Mouse (Mus musculus): ENCODE data around the gene Atp6ap1.

Gene Atp6ap1

DNA sequence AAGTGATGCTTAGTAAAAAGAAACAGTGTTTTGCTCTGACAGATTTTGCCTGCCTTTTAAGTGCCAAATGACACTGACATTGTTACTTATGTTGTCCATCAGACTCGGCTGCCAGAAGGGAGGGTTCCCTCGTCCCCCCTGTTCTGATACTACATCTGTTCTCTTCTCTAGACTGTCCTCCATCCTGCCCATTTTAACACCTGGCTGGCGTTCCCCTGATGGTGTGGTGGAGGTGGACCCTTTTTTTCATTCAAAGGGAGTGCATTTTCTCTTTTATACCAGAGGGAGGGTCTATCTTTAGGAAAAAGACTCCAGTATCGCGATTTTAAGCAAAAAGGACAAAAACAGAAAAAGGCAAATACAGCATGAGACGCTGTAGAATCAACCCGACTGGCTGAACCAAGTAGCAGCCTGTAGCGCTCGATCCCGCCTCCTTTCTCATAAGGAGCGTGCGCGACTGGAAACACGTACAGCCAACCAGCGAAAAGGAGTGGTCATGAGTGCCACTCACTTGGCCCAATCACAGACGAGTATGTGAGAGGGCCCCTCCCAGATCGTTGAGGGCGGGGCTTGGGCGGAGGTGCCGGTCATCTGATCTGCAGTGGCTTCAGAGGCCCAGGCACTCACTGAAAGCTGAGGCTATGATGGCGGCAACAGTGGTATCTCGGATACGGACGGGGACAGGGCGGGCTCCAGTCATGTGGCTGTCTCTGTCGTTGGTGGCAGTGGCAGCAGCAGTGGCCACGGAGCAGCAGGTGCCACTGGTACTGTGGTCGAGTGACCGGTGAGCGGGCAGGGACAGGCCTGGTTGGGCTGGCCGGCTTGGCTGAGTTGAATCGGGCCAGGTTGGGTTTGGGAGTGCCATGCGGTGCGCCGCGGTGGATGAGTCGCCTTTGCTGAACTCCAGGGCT is at the start of gene Atp6ap1:
Gene Atp6ap1 (plus strand): TSS at position 560 of the 911 bp plus-strand sequence.
- peak; percentile 95 for DNase-seq (ENCODE audit: low spot score)

DNA sequence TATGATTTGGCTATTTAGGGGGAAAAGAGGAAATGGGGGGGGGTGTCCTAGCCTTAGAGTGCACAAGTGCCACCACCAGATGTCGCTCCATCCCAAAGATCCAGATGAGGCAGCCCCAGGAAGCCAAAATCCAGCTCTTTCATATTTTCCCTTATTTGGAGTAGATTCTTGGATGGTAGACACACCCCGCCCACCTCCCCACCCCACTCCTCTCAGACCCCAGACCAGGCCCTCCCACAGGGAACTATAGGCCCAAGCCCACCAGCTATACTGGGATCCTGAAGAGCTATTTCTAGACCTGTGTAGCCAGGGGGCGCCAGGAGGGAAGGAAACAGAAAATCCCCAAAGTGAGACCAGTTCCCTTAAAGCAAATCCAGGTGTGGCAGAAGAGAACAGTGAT is 48.2 kb upstream of the Atp6ap1 start:
- DNase-seq (ENCODE audit: low spot score): peak; percentile 79

DNA sequence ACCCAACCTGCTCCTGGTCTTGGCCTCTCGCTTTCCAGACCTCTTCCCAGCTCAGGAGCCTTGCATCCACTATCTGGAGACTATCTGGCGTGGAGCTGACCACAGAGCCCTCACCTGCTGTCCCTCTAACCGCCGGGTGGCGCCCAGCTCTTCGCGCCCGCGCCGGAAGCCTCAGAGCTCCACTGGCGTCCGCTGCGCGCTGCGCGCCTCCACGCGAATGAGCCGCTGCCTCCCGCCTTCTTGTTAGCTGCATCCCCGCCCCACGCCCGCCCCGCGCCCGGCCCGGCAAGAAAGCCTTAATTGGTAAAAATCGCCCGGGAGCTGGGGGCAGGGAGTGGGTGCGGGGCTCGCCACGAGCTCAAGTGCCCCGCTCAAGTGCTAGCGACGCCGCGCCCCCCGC is 47.3 kb upstream of the Atp6ap1 start, which contains the start of gene Flna:
Gene Flna (minus strand): TSS at position 206 of the 400 bp plus-strand sequence.
- peak; percentile 75 for DNase-seq (ENCODE audit: low spot score)

DNA sequence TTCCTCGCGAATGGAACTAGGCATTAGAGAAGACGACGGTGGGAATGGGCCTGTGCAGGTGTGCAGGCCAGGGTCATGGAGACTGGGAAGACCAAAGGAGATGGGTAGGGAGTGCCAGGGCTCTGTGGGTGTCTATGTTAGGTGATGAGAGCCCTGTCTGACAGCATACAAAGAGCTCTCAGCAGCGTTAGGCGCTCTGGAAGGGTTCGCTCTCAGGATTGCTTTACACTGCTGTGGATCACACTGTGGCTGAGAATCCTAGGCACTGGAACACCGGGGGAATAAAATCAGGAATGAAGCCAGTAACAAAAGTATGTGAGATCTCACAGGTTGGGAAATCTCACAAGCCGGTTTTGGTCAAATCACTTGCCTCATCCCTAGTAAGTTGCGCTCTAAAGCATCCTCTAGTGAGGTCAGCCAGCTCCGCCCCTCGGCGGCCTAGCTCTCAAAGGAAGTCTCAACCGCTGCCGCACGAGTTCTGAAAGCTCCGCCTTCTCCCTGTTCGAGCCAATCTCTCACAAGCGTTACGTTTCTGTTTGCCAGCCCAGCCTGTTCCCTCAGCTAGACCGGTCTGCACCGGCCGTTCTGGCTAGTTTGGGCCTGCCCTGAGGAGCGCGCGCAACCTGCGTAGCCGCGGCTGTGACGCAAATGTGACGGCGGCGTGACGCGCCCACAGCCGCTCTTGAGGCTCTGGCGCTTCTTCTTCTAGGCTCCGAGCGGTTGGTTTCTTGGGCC is 42.6 kb upstream of the Atp6ap1 start, which contains the start of gene Emd:
Gene Emd (plus strand): TSS at position 535 of the 735 bp plus-strand sequence.
- peak; percentile 84 for DNase-seq (ENCODE audit: low spot score)

DNA sequence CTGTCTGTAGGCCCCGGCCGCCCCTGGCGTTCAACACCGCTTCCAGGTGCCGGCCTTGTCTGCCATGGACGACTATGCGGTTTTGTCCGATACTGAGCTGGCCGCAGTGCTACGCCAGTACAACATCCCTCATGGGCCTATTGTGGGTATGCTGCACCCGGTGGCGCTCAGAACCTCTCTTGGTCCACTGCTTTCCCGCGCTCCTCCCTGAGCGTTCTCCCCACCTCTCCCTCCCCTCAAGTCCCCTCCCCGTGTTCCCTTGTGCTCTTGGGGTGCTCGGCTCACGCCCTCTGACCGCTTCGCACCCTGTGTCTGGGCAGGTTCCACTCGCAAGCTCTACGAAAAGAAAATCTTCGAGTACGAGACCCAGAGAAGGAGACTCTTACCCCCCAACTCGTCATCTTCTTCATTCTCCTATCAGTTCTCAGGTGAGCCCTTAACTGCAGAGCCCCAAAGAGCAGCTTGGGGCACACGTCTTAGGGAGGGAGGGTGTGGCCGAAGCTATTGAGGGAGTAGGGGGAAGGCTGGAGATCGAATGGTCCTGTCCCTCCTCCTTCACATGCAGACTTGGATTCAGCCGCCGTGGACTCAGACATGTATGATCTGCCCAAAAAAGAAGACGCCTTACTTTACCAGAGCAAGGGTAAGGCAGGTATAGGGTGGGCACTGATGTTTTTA is 41.9 kb upstream of the Atp6ap1 start:
- DNase-seq (ENCODE audit: low spot score): no peak

DNA sequence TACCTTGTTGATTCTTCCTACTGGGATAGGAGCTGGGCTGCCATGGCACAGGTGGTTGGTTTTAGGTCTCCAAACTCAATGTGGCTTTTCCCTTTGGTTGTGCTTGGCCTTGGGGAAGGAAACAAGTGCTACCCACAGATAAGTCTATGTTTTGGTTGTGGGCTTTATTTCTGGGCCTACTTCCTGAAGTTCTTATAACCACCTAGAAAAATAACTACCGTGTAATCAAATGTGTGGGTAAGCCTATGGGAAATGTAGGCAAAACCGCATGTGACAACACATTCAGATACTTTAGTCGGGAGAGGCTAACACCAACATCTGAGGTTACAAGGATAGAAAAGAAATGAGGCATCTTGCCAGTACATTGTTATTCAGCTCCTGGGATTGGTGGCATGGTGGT is 39.2 kb upstream of the Atp6ap1 start:
- DNase-seq (ENCODE audit: low spot score): no peak

DNA sequence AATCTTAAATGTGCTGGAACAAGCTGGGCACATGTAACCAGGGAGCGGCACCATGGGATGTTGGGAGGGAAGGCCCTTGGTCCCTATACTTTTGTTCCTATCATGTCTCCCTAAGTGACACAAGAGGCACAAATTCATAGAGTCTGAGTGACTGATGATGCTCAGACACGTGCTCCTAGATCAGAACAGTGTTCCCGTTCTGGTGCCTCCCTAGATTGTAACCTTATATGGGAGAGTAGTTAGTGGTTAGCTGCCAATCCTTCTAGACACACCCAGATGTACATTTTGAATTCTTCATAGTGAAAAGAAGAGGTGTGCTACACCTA is 27.2 kb upstream of the Atp6ap1 start:
- no peak for DNase-seq (ENCODE audit: low spot score)

DNA sequence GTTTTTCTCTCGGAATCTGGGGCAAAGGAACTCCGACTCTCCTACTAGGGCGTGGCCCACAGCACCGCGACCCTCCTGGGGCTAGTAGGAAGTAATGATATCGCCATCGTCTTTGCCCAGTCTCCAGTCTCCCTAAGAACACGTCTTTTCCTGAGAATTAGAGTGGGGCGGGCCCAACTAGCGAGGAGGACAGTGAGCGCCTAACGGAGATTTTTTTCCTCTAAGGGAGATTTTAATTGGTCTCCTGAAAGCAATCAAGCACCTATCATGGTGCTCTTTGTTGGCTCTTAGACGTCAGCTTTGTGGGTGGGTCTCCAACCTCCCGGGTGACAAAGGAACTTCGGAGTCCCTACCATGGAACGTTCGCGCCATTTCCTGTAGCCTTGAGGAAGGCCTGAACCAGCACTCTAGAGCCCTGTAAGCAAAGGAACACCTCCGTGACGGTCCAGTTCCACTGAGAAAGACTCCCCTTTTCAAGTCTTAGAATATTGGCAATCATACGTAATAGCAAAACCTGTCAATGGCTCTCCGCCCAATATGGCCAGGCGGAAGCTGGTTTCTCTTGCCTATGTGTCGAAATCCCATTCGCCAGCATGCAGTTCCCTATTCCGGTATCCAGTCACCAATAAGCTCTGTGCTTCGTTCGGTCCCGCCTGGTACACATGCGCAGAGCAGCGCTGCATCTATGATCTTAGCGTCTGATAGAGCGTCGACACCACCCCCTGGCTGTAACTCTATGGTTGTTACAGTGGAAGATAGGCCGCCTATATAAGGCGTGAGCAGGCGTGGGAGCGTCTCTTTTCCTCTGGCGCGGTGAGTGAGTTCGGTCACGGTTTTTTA is 26.6 kb upstream of the Atp6ap1 start, which contains the start of gene Rpl10:
Gene Rpl10 (plus strand): TSS at position 751 of the 840 bp plus-strand sequence.
- DNase-seq (ENCODE audit: low spot score): peak; percentile 86

DNA sequence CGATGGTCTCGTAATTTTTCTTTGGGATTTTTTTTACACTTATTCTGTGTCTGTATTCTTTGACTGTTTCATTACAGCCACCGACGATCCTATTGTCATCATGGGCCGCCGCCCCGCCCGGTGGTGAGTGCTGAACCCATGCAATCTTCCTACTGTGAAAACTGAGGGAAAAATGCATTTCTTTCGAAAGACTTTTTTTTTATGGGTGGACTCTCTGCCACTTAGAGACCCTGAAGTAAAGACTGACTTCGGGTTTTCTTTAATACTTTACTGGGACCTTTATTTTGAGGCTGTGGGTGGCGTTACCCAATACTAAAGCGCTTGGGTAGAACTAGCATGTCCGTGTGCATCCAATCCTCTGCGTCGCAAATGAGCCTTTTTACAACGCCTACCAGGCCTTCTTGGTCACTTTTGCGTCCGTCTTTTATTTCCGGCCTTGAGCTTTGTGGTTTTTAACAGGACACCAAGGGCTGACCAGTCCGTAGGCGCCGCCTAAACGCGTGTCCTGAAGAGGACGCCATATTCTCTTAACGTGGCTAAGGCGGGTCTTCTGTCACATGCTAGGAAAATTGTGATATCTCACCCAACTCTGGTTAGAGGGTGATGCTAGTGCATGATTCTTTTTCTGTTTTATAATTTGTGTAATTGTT is 25.9 kb upstream of the Atp6ap1 start:
- DNase-seq (ENCODE audit: low spot score): peak; percentile 52

DNA sequence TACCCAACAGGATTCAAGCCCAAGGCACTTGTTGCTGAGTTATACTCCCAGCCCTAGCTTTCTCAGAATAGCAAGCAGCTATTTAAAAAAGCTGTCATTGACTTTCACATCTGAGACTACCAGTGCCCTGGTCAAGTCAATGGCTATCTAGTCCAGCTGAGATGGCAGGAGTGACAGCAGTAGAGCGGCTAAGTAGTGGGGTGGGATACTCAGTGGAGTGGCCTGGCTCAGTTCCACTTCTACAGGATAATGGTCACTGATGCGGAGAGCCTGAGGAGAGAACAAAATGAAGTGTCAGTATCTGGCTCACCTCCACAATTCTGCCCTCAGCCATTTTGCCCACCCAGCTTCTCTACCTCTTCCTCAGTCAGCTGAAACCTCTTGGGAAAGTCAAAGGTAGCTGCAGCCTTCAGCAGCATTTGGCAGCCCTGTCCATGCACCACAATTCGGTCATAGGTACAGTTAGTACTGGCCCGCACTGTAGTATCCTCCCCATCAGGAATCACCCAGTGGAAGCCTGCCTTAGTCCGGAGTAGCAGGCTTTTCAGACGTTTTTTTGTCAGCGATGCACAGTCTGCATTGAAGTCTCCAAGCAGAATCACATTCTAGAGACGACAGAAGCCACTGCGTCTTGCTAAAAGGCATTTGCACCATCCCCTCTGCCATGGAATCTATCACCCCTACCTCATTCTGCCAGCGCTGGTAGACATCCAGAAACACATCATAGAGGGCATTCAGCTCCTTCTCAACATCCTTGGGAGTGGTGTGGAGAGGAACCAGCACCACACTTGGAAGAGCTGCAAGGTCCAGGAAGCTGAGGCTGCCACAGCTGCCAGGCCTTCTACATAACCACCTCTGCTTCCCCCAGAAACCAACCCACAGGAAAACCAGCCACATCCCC is 23.2 kb upstream of the Atp6ap1 start:
- DNase-seq (ENCODE audit: low spot score): no peak

DNA sequence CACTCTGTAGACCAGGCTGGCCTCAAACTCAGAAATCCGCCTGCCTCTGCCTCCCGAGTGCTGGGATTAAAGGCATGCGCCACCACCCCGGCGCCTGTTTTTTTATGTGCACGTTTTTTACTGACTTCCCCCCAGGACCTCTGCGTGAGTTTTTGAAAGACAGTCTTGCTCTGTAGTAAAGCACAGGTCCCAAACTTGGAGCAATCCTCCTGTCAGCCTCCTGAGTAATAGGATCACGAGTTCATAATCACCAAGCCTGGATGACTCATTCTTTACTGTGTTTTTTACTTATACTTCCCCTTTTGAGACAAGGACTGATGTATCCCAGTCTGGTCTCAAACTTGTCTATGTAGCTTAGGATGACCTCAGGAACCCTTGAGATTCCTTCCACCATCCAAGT is 19.0 kb upstream of the Atp6ap1 start:
- DNase-seq (ENCODE audit: low spot score): no peak

DNA sequence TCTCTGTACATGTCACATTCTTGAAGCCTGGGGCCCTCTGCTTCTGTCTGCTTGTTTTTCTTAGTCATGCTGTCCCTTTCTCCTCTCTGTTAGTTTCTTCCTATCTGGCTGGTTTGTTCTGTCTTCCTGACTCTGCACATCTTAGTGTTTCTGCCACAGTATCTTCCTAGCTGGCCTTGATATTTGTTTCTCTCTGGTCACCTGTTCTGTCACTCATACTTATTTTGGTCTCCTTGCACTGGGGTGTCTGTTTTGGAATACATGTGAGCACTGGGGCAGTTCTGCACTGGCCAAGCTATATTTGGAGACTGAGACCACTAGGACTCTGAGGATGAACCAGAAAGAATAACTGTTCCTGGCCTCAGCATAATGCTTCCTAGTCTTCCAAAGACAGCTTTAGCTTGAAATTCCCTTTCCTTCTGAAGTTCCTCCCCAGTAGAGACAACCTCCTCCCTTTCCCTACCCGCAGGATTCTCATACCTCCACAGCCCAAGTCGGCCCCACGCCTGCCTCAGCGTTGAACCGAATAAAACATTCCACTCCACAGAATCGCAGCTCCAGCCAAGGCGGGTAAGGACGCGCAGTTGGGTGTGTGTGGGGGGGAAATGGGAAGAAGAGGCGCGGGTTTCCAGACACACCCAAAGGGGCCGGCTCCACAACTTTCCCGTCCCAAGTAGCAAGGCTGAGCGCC is 15.7 kb upstream of the Atp6ap1 start:
- DNase-seq (ENCODE audit: low spot score): no peak

DNA sequence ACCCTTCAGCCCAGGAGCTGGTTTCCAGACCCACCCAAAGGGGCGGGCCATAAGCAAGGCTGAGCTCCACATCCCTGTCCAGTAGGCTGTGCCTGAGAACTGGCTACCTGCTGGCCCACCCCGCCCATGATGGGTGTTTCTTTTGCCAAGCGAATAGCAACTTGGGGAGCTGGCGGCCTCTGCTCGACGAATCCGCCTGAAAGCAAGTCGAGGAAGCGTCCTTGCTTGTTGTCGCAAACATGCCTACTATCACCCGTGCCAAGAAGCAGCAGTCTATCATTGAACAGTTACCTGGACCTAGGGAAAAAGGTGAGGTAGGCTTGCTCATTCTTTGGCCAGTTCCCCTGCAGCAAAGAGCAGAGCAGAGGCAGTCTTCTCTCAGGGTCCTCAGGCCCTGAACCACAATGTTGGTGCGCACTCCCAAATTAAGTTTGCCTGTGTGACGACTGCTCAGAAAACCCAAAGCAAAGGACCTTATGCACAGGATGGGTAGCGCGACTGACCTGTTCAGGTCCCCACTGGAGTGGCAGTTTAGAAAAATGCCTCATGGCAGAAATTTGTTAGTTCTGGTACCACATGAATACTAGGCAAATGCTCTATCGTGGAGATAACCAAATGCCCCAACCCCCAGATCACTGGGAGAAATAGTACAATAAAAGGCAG is 15.0 kb upstream of the Atp6ap1 start, which contains the start of the genes Taz and Dnase1l1:
Gene Taz (plus strand): TSS at position 181 of the 663 bp plus-strand sequence.
Gene Dnase1l1 (minus strand): TSS at position 606 of the 663 bp plus-strand sequence.
- peak; percentile 74 for DNase-seq (ENCODE audit: low spot score)

DNA sequence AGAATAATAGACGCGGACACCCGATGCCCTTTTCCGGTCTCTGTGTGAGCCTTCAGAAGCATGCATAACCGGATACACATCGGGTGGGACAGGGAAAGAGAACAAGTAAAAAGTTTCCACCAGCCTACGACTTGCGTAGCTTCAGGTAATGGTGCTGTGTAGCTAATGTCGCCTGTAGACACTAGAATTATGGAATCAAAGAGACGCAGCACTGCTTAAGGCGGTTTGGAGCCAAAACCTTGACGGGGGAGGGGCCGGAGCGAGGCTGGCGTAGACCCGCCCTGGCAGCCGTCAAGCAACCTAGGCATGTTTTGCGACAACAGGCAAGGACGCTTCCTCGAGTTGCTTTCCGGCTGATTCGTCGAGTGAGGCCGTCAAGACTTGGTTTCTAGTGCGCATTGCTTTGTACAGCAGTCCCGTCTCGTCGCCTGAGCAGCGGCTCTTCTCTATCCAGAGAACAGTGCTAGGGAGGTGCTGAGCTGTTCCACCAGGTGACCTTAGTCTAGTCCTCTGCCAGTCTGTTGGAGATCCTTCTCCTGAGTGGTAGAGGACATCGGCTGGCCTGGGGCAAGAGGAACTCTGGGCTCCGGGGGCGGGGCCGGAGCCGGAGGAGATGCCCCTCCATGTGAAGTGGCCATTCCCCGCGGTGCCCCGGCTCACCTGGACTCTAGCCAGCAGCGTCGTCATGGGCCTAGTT is 14.4 kb upstream of the Atp6ap1 start:
- DNase-seq (ENCODE audit: low spot score): peak; percentile 90

DNA sequence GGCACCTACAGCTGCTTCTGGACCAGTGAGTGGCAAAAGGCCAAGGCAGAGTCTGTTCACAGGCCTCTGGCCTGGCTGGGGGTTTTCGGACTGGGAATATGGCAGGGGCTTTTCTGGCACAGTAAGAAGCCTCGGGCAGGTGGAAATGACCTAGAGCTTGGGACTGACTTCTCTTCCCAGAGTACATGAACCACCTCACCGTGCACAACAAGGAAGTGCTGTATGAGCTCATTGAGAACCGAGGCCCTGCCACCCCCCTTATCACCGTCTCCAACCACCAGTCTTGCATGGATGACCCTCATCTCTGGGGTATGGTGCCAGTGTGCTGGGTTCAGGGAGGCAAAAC is 13.8 kb upstream of the Atp6ap1 start:
- DNase-seq (ENCODE audit: low spot score): no peak

DNA sequence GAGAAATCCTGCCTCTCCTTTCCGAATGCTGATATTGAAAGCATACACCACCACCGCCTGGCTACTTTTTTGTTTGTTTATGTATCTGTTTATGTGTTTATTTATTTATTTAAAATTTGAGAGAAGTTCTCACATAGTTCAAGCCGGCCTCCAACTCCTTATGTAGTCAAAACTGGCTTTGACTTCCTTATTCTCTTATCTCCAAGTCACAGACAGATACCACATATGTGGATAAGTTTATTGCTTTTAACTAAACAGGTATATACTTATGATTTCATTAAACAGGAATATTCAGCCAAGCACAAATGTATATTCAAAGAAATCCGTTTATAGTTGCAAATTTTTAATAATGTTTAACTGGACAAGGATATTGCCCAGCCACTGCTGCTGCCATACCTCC is 3.5 kb upstream of the Atp6ap1 start:
- no peak for DNase-seq (ENCODE audit: low spot score)

DNA sequence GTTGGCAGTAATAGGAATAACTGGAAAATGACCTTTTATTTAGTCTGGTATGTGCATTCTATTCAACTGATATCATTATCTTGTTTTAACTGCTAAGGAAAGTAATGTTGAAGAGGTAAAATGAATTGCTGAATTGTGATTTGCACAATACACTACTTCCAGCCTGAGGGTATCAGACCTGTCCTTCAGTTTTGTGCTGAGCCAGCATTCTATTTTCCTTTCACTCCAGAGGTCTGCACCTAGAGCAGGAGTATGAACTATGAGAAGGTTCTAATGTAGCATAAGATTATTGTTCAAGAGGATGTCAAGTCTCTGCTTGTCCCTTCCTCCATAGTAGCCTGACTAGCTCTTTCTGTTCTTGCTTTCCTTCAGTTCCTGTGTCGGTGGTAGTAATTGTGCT is 1.5 kb downstream of the Atp6ap1 start:
- DNase-seq (ENCODE audit: low spot score): no peak

DNA sequence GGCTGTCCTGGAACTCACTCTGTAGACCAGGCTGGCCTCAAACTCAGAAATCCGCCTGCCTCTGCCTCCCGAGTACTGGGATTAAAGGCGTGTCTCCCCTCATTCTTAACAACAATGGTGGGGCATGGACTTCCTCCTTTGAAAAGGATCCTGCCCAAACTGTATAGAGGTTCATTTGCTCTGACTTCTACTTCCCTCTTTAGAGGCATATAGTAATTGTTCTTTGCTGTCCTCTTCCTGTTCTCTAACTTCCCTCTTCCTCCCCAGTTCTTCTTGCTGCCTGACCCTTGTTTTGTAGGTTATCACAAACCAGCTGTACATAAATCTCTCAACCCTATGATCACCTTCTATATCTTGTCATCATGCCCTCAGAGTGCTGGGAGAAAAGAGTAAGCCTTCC is 2.8 kb downstream of the Atp6ap1 start:
- no peak for DNase-seq (ENCODE audit: low spot score)

Measured in testis, postnatal 10 days (tissue).